Mouse (Mus musculus): Measurements from ENCODE around the gene Spn. TPM values are rescaled to one million over a fixed set of nuclear protein-coding genes. Genes with fewer than 3 reads are reported as not detected.
"Not testable (repeated sequence)": the region's sequence is repeated elsewhere in the genome, so short reads cannot be mapped to it uniquely, and the experiment has no call there.

The Spn gene
- polyA plus RNA-seq, 3 experiments from 2014 or later, result 105 to 226 (median 130) TPM

- peak; percentile 82 for ATAC-seq
Measured at GRCm38 (mm10) chr7:127104560-127105332, 32.9 kb downstream of the Spn start.

- peak; percentile 76 for ATAC-seq
Measured at GRCm38 (mm10) chr7:127103960-127104359, 33.7 kb downstream of the Spn start.

- no peak for ATAC-seq
Measured at GRCm38 (mm10) chr7:127102148-127102547, 35.5 kb downstream of the Spn start.

GRCm38 (mm10) chr7:127101451-127102016 is 36.1 kb downstream of the Spn start:
- no peak for ATAC-seq

- ATAC-seq, result no peak
Measured at GRCm38 (mm10) chr7:127099528-127099927, 38.1 kb downstream of the Spn start.

GRCm38 (mm10) chr7:127098950-127099349 is 38.7 kb downstream of the Spn start:
- ATAC-seq, result no peak

GRCm38 (mm10) chr7:127098521-127098920 is 39.1 kb downstream of the Spn start:
- ATAC-seq, result no peak

GRCm38 (mm10) chr7:127096456-127096855 is 41.2 kb downstream of the Spn start:
- no peak for ATAC-seq

GRCm38 (mm10) chr7:127093914-127094313 is 43.7 kb downstream of the Spn start:
- no peak for ATAC-seq

GRCm38 (mm10) chr7:127091114-127091896 is 46.3 kb downstream of the Spn start, which contains the start of gene AI467606:
AI467606 (plus strand) TSS chr7:127091359.
- peak; percentile 93 for ATAC-seq

- ATAC-seq, result peak; percentile 3
Measured at GRCm38 (mm10) chr7:127090154-127091113, 47.2 kb downstream of the Spn start.

GRCm38 (mm10) chr7:127088901-127089845 is 48.5 kb downstream of the Spn start:
- no peak for ATAC-seq

GRCm38 (mm10) chr7:127088083-127088482 is 49.5 kb downstream of the Spn start:
- ATAC-seq, result no peak

GRCm38 (mm10) chr7:127087278-127088010 is 50.2 kb downstream of the Spn start, which contains the start of gene Zg16:
Zg16 (minus strand) TSS chr7:127087328.
- ATAC-seq, result not testable (repeated sequence)

GRCm38 (mm10) chr7:127085751-127086150 is 51.9 kb downstream of the Spn start:
- not testable (repeated sequence) for ATAC-seq

- ATAC-seq, result no peak
Measured at GRCm38 (mm10) chr7:127084794-127085193, 52.8 kb downstream of the Spn start.

GRCm38 (mm10) chr7:127083689-127084088 is 53.9 kb downstream of the Spn start:
- ATAC-seq, result peak; percentile 78

GRCm38 (mm10) chr7:127082995-127083394 is 54.6 kb downstream of the Spn start:
- ATAC-seq, result peak; percentile 44

GRCm38 (mm10) chr7:127082271-127082670 is 55.4 kb downstream of the Spn start:
- ATAC-seq, result no peak
